ENCODE assay signal across 9 mouse cellular contexts in the genomic region with DNA sequence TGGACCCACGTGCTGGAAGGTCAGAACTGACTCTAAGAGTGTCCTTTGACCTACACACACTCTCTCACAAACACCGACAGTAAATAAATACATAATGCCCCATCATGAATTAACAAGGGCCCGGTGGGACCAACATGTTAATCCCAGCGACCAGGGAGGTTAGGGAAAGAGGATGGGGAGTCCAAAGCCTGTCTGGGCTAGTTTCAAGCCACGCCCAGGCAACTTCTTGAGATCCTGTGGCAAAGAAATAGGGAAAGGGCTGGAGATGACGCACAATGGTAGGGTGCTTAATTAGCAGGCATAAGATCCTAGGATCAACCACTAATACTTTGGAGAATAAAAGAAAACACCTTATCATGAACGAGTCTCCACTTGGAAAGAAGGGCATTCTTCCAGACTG. TPM values are rescaled to one million over a fixed set of nuclear protein-coding genes. Genes with fewer than 3 reads are reported as not detected.
DNase-seq lines count a peak whose midpoint lies in the region; ATAC-seq and TF ChIP-seq lines count a peak whose summit lies in the region.
"Had no signal": no experiment of that assay in that cellular context is flagged by ENCODE, and none has a peak within 500 bp of the region (broad histone marks: within the 10 kb centered on the region; RNA-seq: fewer than 3 reads in every experiment).

No protein-coding gene starts in this region.

- H3K27ac ChIP-seq in kidney, postnatal 0 days = no peak overlapping the region
- no peak overlapping the region for H3K27ac ChIP-seq in embryonic facial prominence, embryonic 14.5 days (replicated peaks; ENCODE audit: low read depth, low read length)
- H3K27ac ChIP-seq in limb, embryonic 13.5 days = no peak overlapping the region
- no peak overlapping the region for H3K27ac ChIP-seq in neural tube, embryonic 15.5 days (replicated peaks)

- peak overlapping the region; percentile 37 for H3K4me2 ChIP-seq in kidney, postnatal 0 days (ENCODE audit: low read length)
- peak overlapping the region; percentile 46 for H3K4me2 ChIP-seq in embryonic facial prominence, embryonic 14.5 days (ENCODE audit: low read depth, low read length)
- peak overlapping the region; percentile 70 for H3K4me2 ChIP-seq in limb, embryonic 13.5 days (replicated peaks)
- H3K4me2 ChIP-seq in neural tube, embryonic 15.5 days = peak overlapping the region; percentile 40

- WGBS in kidney, postnatal 0 days = 74% methylated on average over 7 of the region's 7 CpGs
- 75% methylated on average over 7 of the region's 7 CpGs for WGBS in embryonic facial prominence, embryonic 14.5 days
- 70% methylated on average over 7 of the region's 7 CpGs for WGBS in limb, embryonic 13.5 days
- WGBS in neural tube, embryonic 15.5 days = 85% methylated on average over 7 of the region's 7 CpGs

- ATAC-seq in kidney, postnatal 0 days (replicated peaks; ENCODE audit: low FRiP score, low read depth) = no peak
- no peak for ATAC-seq in embryonic facial prominence, embryonic 14.5 days (ENCODE audit: low read depth)
- no peak for ATAC-seq in limb, embryonic 13.5 days (ENCODE audit: low FRiP score, low read depth)
- ATAC-seq in neural tube, embryonic 15.5 days (ENCODE audit: low FRiP score) = no peak
- ATAC-seq in frontal cortex, adult (ENCODE audit: low TSS enrichment) = no peak

- H3K36me3 ChIP-seq in kidney, postnatal 0 days (ENCODE audit: insufficient read depth, low read length) = peaks cover 36% of the 10 kb centered on the region
- peaks cover 41% of the 10 kb centered on the region for H3K36me3 ChIP-seq in embryonic facial prominence, embryonic 14.5 days (ENCODE audit: control insufficient read depth, insufficient read depth, low read length)
- peaks cover 43% of the 10 kb centered on the region for H3K36me3 ChIP-seq in limb, embryonic 13.5 days
- peaks cover 36% of the 10 kb centered on the region for H3K36me3 ChIP-seq in neural tube, embryonic 15.5 days

- no peak overlapping the region for H3K4me3 ChIP-seq in kidney, postnatal 0 days (replicated peaks; ENCODE audit: low read depth, low read length)
- H3K4me3 ChIP-seq in embryonic facial prominence, embryonic 14.5 days (ENCODE audit: low read depth, low read length) = peak overlapping the region; percentile 15; the same call in 1 of the 2 replicates
- H3K4me3 ChIP-seq in limb, embryonic 13.5 days = peak overlapping the region; percentile 24
- peak overlapping the region; percentile 8; the same call in 1 of the 2 replicates for H3K4me3 ChIP-seq in neural tube, embryonic 15.5 days (replicated peaks)

- DNase-seq in kidney, postnatal 0 days (ENCODE audit: low spot score) = no peak
- DNase-seq in kidney, postnatal 36 days = no peak
- no peak for DNase-seq in embryonic facial prominence, embryonic 14.5 days (ENCODE audit: low spot score)
- no peak for DNase-seq in testis, postnatal 14 days (ENCODE audit: low spot score)
- DNase-seq in natural killer cell, adult 2 months (ENCODE audit: low spot score in 2 of 2) = no peak
- DNase-seq: kidney, adult 11 months had no signal

- no peak overlapping the region for H3K9ac ChIP-seq in kidney, postnatal 0 days (ENCODE audit: low read depth, low read length)
- H3K9ac ChIP-seq in embryonic facial prominence, embryonic 14.5 days (ENCODE audit: low read depth, low read length) = peak overlapping the region; percentile 27; the same call in 1 of the 2 replicates
- H3K9ac ChIP-seq in limb, embryonic 13.5 days = no peak overlapping the region
- H3K9ac ChIP-seq in neural tube, embryonic 15.5 days (replicated peaks) = no peak overlapping the region

- peaks cover 4% of the 10 kb centered on the region; the same call in 1 of the 2 replicates for H3K4me1 ChIP-seq in kidney, postnatal 0 days (replicated peaks; ENCODE audit: insufficient read depth, low read length)
- peaks cover 7% of the 10 kb centered on the region; the same call in 1 of the 2 replicates for H3K4me1 ChIP-seq in embryonic facial prominence, embryonic 14.5 days (ENCODE audit: control insufficient read depth, insufficient read depth, low read length)
- H3K4me1 ChIP-seq in limb, embryonic 13.5 days = peaks cover 12% of the 10 kb centered on the region
- H3K4me1 ChIP-seq in neural tube, embryonic 15.5 days = peaks cover 11% of the 10 kb centered on the region

- no peaks in the 10 kb centered on the region for H3K9me3 ChIP-seq in kidney, postnatal 0 days (replicated peaks; ENCODE audit: low read length)
- H3K9me3 ChIP-seq in embryonic facial prominence, embryonic 14.5 days (ENCODE audit: control insufficient read depth, low read length) = no peaks in the 10 kb centered on the region
- no peaks in the 10 kb centered on the region for H3K9me3 ChIP-seq in limb, embryonic 13.5 days
- H3K9me3 ChIP-seq in neural tube, embryonic 15.5 days (replicated peaks) = no peaks in the 10 kb centered on the region

- no peaks in the 10 kb centered on the region for H3K27me3 ChIP-seq in kidney, postnatal 0 days (ENCODE audit: insufficient read depth, low read length)
- no peaks in the 10 kb centered on the region for H3K27me3 ChIP-seq in embryonic facial prominence, embryonic 14.5 days (replicated peaks; ENCODE audit: control insufficient read depth, insufficient read depth, low read length)
- H3K27me3 ChIP-seq in limb, embryonic 13.5 days = no peaks in the 10 kb centered on the region
- H3K27me3 ChIP-seq in neural tube, embryonic 15.5 days (replicated peaks) = no peaks in the 10 kb centered on the region

- no peak for TF ChIP-seq CTCF in kidney, postnatal 0 days (IDR thresholded peaks at IDR 0.05; ENCODE audit: low read depth)

RNA-seq across cellular contexts. Expression of gene Cenpt, which starts 2.5 kb away (rescaled TPM):
- polyA plus RNA-seq in kidney, postnatal 0 days (2015; fragmentation: Nextera tagmentation; extraction: Ambion mirVana) = 23.4 and 24.9 TPM in 2 replicates
- 35.0 and 35.8 TPM in 2 replicates for polyA plus RNA-seq in embryonic facial prominence, embryonic 14.5 days (2014; fragmentation: Nextera tagmentation; extraction: Ambion mirVana)
- 52.1 and 54.6 TPM in 2 replicates for polyA plus RNA-seq in limb, embryonic 13.5 days (2015; fragmentation: Nextera tagmentation; extraction: Ambion mirVana)
- polyA plus RNA-seq in neural tube, embryonic 15.5 days (2015; fragmentation: Nextera tagmentation; extraction: Ambion mirVana) = 47.5 and 49.3 TPM in 2 replicates

RNA-seq across cellular contexts. Expression of gene Thap11, which starts 4.3 kb away (rescaled TPM):
- polyA plus RNA-seq in kidney, postnatal 0 days (2015; fragmentation: Nextera tagmentation; extraction: Ambion mirVana) = 56.0 and 60.8 TPM in 2 replicates
- polyA plus RNA-seq in embryonic facial prominence, embryonic 14.5 days (2014; fragmentation: Nextera tagmentation; extraction: Ambion mirVana) = 59.6 and 61.8 TPM in 2 replicates
- 79.0 and 83.0 TPM in 2 replicates for polyA plus RNA-seq in limb, embryonic 13.5 days (2015; fragmentation: Nextera tagmentation; extraction: Ambion mirVana)
- 55.8 and 58.3 TPM in 2 replicates for polyA plus RNA-seq in neural tube, embryonic 15.5 days (2015; fragmentation: Nextera tagmentation; extraction: Ambion mirVana)

RNA-seq across cellular contexts. Expression of gene Nutf2, which starts 9.8 kb away (rescaled TPM):
- 188 and 192 TPM in 2 replicates for polyA plus RNA-seq in kidney, postnatal 0 days (2015; fragmentation: Nextera tagmentation; extraction: Ambion mirVana)
- 223 and 258 TPM in 2 replicates for polyA plus RNA-seq in embryonic facial prominence, embryonic 14.5 days (2014; fragmentation: Nextera tagmentation; extraction: Ambion mirVana)
- polyA plus RNA-seq in limb, embryonic 13.5 days (2015; fragmentation: Nextera tagmentation; extraction: Ambion mirVana) = 253 and 274 TPM in 2 replicates
- 145 and 174 TPM in 2 replicates for polyA plus RNA-seq in neural tube, embryonic 15.5 days (2015; fragmentation: Nextera tagmentation; extraction: Ambion mirVana)

RNA-seq across cellular contexts. Expression of gene Tsnaxip1, which starts 23.1 kb away (rescaled TPM):
- 0.05 TPM in 1 of 2 replicates, not detected in the other for polyA plus RNA-seq in kidney, postnatal 0 days (2015; fragmentation: Nextera tagmentation; extraction: Ambion mirVana)
- 0.52 and 3.4 TPM in 2 replicates for polyA plus RNA-seq in embryonic facial prominence, embryonic 14.5 days (2014; fragmentation: Nextera tagmentation; extraction: Ambion mirVana)
- polyA plus RNA-seq in limb, embryonic 13.5 days (2015; fragmentation: Nextera tagmentation; extraction: Ambion mirVana) = 0.20 and 0.27 TPM in 2 replicates
- polyA plus RNA-seq in neural tube, embryonic 15.5 days (2015; fragmentation: Nextera tagmentation; extraction: Ambion mirVana) = 0.28 and 0.47 TPM in 2 replicates

RNA-seq across cellular contexts. Expression of gene Ranbp10, which starts 23.5 kb away (rescaled TPM):
- 7.0 and 8.9 TPM in 2 replicates for polyA plus RNA-seq in kidney, postnatal 0 days (2015; fragmentation: Nextera tagmentation; extraction: Ambion mirVana)
- polyA plus RNA-seq in embryonic facial prominence, embryonic 14.5 days (2014; fragmentation: Nextera tagmentation; extraction: Ambion mirVana) = 10.8 and 11.2 TPM in 2 replicates
- 15.1 and 16.2 TPM in 2 replicates for polyA plus RNA-seq in limb, embryonic 13.5 days (2015; fragmentation: Nextera tagmentation; extraction: Ambion mirVana)
- polyA plus RNA-seq in neural tube, embryonic 15.5 days (2015; fragmentation: Nextera tagmentation; extraction: Ambion mirVana) = 9.9 and 10.4 TPM in 2 replicates
